Mouse (Mus musculus): ENCODE data around the gene Olfr891. TPM values are rescaled to one million over a fixed set of nuclear protein-coding genes. Genes with fewer than 3 reads are reported as not detected.
"Not testable (repeated sequence)": the region's sequence is repeated elsewhere in the genome, so short reads cannot be mapped to it uniquely, and the experiment has no call there.

Gene Olfr891
- polyA plus RNA-seq (2014; fragmentation: Nextera tagmentation; extraction: Ambion mirVana): not detected in 2 replicates

DNA sequence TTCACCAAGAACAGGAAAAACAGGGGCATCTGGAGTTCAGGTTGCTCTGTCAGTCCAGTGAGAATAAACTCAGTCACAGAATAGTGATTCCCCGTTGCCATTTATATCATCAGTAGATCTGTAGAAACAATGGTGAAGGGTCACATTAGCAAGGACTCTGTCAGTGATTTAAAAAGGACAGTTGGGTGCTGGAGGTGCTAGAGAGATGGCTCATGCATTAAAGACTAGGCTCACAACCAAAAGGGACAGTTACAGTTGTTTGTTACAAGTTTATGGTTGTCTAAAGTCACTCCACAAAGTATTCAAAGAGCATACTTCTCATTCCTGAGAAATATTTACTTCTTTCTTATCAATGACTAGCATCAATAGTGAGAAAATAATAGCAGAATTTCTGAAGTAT lies at the start of gene Olfr891:
Gene Olfr891 (minus strand): TSS at position 101 of the 400 bp plus-strand sequence.
- Histone ChIP-seq H3K36me3 (ENCODE audit: control insufficient read depth, insufficient read depth, low read length) (no peaks in the 10 kb centered on the region), H3K9ac (ENCODE audit: low read length) (no peak within 1 kb of the TSS), H3K27me3 (ENCODE audit: control insufficient read depth, insufficient read depth, low read length) (no peaks in the 10 kb centered on the region), H3K4me3 (ENCODE audit: low read depth, low read length) (no peak within 1 kb of the TSS), H3K27ac (replicated peaks; ENCODE audit: low read depth, low read length) (no peak within 1 kb of the TSS), H3K4me1 (ENCODE audit: control insufficient read depth, insufficient read depth, low read length) (no peaks in the 10 kb centered on the region), H3K9me3 (ENCODE audit: control insufficient read depth, low read length) (peaks cover 4% of the 10 kb centered on the region; the same call in 1 of the 2 replicates), H3K4me2 (ENCODE audit: low read depth, severe bottlenecking) (no peak within 1 kb of the TSS)
- DNase-seq (ENCODE audit: low spot score) (no peak), ATAC-seq (ENCODE audit: insufficient number of reproducible peaks, low FRiP score, low TSS enrichment, low read depth) (no peak)
- WGBS: 92% methylated on average over 1 of the region's 1 CpGs

DNA sequence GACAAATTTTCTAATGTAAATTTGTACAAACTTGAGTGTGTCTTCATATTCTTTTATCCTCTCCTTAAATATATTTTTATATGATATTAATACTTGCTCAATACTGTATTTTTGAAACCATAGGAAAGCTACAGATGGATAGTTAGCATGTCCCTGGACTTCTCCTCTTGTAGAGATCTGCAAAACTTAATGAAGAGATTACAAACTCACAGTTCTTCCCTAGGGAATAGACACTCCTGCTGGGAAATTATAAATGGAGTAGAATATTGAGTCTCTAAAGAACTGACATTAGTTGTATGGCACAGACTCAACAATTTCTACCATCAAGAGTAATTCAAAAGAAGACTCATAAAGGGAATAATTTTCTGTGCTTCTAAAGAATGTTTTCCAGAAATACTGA lies 37.1 kb upstream of the Olfr891 start, which contains the start of gene Olfr894:
Gene Olfr894 (plus strand): TSS at position 301 of the 400 bp plus-strand sequence.
- no peak within 1 kb of the TSS for H3K4me3 ChIP-seq (ENCODE audit: low read depth, low read length)
- H3K9me3 ChIP-seq (ENCODE audit: control insufficient read depth, low read length): no peaks in the 10 kb centered on the region
- no peak within 1 kb of the TSS for H3K27ac ChIP-seq (replicated peaks; ENCODE audit: low read depth, low read length)
- H3K36me3 ChIP-seq (ENCODE audit: control insufficient read depth, insufficient read depth, low read length): no peaks in the 10 kb centered on the region
- DNase-seq (ENCODE audit: low spot score) (no peak), ATAC-seq (ENCODE audit: insufficient number of reproducible peaks, low FRiP score, low TSS enrichment, low read depth) (no peak)
- H3K4me1 ChIP-seq (ENCODE audit: control insufficient read depth, insufficient read depth, low read length): no peaks in the 10 kb centered on the region
- H3K9ac ChIP-seq (ENCODE audit: low read length): no peak within 1 kb of the TSS
- H3K27me3 ChIP-seq (ENCODE audit: control insufficient read depth, insufficient read depth, low read length): no peaks in the 10 kb centered on the region
- no peak within 1 kb of the TSS for H3K4me2 ChIP-seq (ENCODE audit: low read depth, severe bottlenecking)

DNA sequence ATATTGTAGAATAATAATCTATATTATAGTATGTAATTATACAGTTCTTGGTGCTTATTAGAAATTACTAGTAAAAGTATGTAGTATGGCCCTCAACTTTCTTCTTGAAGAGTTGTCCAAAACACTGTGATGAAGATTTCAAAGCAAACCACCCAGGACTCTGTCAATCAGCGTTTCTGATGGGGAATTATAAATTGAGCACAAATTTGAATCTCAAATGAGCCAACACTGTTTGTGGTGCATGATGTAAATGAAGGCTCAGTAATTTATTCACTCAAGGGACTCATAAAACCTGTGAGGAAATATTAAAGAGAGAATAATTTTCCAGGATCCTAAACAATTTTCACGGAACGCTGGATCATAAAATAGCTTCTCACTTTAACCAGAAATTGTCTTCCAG lies 27.4 kb upstream of the Olfr891 start, which contains the start of gene Olfr893:
Gene Olfr893 (plus strand): TSS at position 301 of the 400 bp plus-strand sequence.
- H3K4me2 ChIP-seq (ENCODE audit: low read depth, severe bottlenecking): no peak within 1 kb of the TSS
- 85% methylated on average over 3 of the region's 3 CpGs for WGBS
- H3K9me3 ChIP-seq (ENCODE audit: control insufficient read depth, low read length): no peaks in the 10 kb centered on the region
- H3K27me3 ChIP-seq (ENCODE audit: control insufficient read depth, insufficient read depth, low read length): no peaks in the 10 kb centered on the region
- no peak for ATAC-seq (ENCODE audit: insufficient number of reproducible peaks, low FRiP score, low TSS enrichment, low read depth)
- DNase-seq (ENCODE audit: low spot score): no peak
- no peak within 1 kb of the TSS for H3K27ac ChIP-seq (replicated peaks; ENCODE audit: low read depth, low read length)
- no peaks in the 10 kb centered on the region for H3K36me3 ChIP-seq (ENCODE audit: control insufficient read depth, insufficient read depth, low read length)
- H3K9ac ChIP-seq (ENCODE audit: low read length): no peak within 1 kb of the TSS
- H3K4me1 ChIP-seq (ENCODE audit: control insufficient read depth, insufficient read depth, low read length): no peaks in the 10 kb centered on the region
- H3K4me3 ChIP-seq (ENCODE audit: low read depth, low read length): no peak within 1 kb of the TSS

DNA sequence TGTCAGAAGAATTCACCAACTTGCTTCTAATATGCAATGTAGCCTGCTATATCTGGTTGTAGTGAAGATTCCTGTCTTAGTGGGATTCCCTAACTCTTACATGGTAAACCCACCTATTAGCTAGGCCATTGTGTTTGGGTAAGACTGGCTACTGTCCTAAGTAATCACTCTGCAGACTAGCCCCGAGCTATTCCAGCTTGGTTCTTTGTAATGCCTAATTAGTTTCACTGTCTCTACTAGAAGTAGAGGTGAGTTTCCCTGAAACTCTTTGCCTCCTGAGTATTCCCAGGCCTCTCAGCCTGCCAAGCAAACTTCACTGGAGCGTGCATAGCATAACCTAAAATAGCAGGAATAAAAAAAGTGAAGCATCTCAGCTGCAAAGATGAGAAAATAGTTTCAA lies 12.3 kb downstream of the Olfr891 start:
- not testable (repeated sequence) for H3K4me2 ChIP-seq (ENCODE audit: low read depth, severe bottlenecking); H3K27ac ChIP-seq (replicated peaks; ENCODE audit: low read depth, low read length); H3K9ac ChIP-seq (ENCODE audit: low read length); H3K4me3 ChIP-seq (ENCODE audit: low read depth, low read length); H3K27me3 ChIP-seq (ENCODE audit: control insufficient read depth, insufficient read depth, low read length); H3K4me1 ChIP-seq (ENCODE audit: control insufficient read depth, insufficient read depth, low read length); H3K9me3 ChIP-seq (ENCODE audit: control insufficient read depth, low read length); ATAC-seq (ENCODE audit: insufficient number of reproducible peaks, low FRiP score, low TSS enrichment, low read depth); H3K36me3 ChIP-seq (ENCODE audit: control insufficient read depth, insufficient read depth, low read length); DNase-seq (ENCODE audit: low spot score)
- 68% methylated on average over 2 of the region's 2 CpGs for WGBS

DNA sequence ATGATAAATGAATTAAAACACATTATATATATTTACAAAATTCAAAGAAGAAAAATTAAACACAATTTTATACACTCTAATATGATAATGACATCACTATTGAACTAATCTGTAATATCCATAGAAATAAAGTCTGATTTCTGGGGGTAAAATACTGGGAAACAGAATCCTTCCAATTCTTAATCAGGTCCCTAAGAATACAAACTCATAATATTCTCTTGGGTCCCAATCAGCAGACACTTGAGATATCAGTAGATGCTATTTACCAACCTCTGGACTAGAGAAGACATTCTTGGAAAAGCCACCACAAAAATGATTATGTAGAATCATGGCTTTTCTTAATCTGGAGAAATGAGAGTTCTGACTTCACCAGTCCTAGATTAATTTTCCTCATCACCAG lies 38.4 kb downstream of the Olfr891 start, which contains the start of gene Olfr890:
Gene Olfr890 (plus strand): TSS at position 301 of the 400 bp plus-strand sequence.
- Histone ChIP-seq H3K9ac (ENCODE audit: low read length) (no peak within 1 kb of the TSS), H3K4me2 (ENCODE audit: low read depth, severe bottlenecking) (no peak within 1 kb of the TSS), H3K27me3 (ENCODE audit: control insufficient read depth, insufficient read depth, low read length) (no peaks in the 10 kb centered on the region), H3K36me3 (ENCODE audit: control insufficient read depth, insufficient read depth, low read length) (no peaks in the 10 kb centered on the region), H3K4me1 (ENCODE audit: control insufficient read depth, insufficient read depth, low read length) (no peaks in the 10 kb centered on the region), H3K4me3 (ENCODE audit: low read depth, low read length) (no peak within 1 kb of the TSS), H3K27ac (replicated peaks; ENCODE audit: low read depth, low read length) (no peak within 1 kb of the TSS), H3K9me3 (ENCODE audit: control insufficient read depth, low read length) (no peaks in the 10 kb centered on the region)
- no peak for ATAC-seq (ENCODE audit: insufficient number of reproducible peaks, low FRiP score, low TSS enrichment, low read depth)
- no peak for DNase-seq (ENCODE audit: low spot score)

Other genes with a start within 250 kb of the Olfr891 start
- gene Olfr881, start 189.0 kb downstream of the Olfr891 start, polyA plus RNA-seq (2014; fragmentation: Nextera tagmentation; extraction: Ambion mirVana): not detected in 2 replicates
- not detected in 2 replicates for gene Olfr883, start 155.0 kb downstream of the Olfr891 start, polyA plus RNA-seq (2014; fragmentation: Nextera tagmentation; extraction: Ambion mirVana)
- gene Olfr884, start 134.3 kb downstream of the Olfr891 start, polyA plus RNA-seq (2014; fragmentation: Nextera tagmentation; extraction: Ambion mirVana): not detected in 2 replicates
- gene Olfr885, start 119.5 kb downstream of the Olfr891 start, polyA plus RNA-seq (2014; fragmentation: Nextera tagmentation; extraction: Ambion mirVana): not detected in 2 replicates
- gene Olfr887, start 96.7 kb downstream of the Olfr891 start, polyA plus RNA-seq (2014; fragmentation: Nextera tagmentation; extraction: Ambion mirVana): not detected in 2 replicates
- gene Olfr888, start 72.7 kb downstream of the Olfr891 start, polyA plus RNA-seq (2014; fragmentation: Nextera tagmentation; extraction: Ambion mirVana): not detected in 2 replicates
- 0.07 TPM in 2 replicates for gene Olfr889, start 65.6 kb downstream of the Olfr891 start, polyA plus RNA-seq (2014; fragmentation: Nextera tagmentation; extraction: Ambion mirVana)
- gene Olfr890, start 38.3 kb downstream of the Olfr891 start, polyA plus RNA-seq (2014; fragmentation: Nextera tagmentation; extraction: Ambion mirVana): not detected in 2 replicates
- not detected in 2 replicates for gene Olfr893, start 27.5 kb upstream of the Olfr891 start, polyA plus RNA-seq (2014; fragmentation: Nextera tagmentation; extraction: Ambion mirVana)
- gene Olfr894, start 37.2 kb upstream of the Olfr891 start, polyA plus RNA-seq (2014; fragmentation: Nextera tagmentation; extraction: Ambion mirVana): not detected in 2 replicates
- not detected in 2 replicates for gene Olfr143, start 72.0 kb upstream of the Olfr891 start, polyA plus RNA-seq (2014; fragmentation: Nextera tagmentation; extraction: Ambion mirVana)
- gene Olfr895, start 87.0 kb upstream of the Olfr891 start, polyA plus RNA-seq (2014; fragmentation: Nextera tagmentation; extraction: Ambion mirVana): not detected in 2 replicates
- not detected in 2 replicates for gene Olfr896-ps1, start 110.3 kb upstream of the Olfr891 start, polyA plus RNA-seq (2014; fragmentation: Nextera tagmentation; extraction: Ambion mirVana)
- not detected in 2 replicates for gene Olfr25, start 148.2 kb upstream of the Olfr891 start, polyA plus RNA-seq (2014; fragmentation: Nextera tagmentation; extraction: Ambion mirVana)
- not detected in 2 replicates for gene Olfr898, start 167.6 kb upstream of the Olfr891 start, polyA plus RNA-seq (2014; fragmentation: Nextera tagmentation; extraction: Ambion mirVana)
- gene Olfr250, start 186.1 kb upstream of the Olfr891 start, polyA plus RNA-seq (2014; fragmentation: Nextera tagmentation; extraction: Ambion mirVana): not detected in 2 replicates
- gene Olfr251, start 196.3 kb upstream of the Olfr891 start, polyA plus RNA-seq (2014; fragmentation: Nextera tagmentation; extraction: Ambion mirVana): not detected in 2 replicates
- gene Olfr147, start 220.9 kb upstream of the Olfr891 start, polyA plus RNA-seq (2014; fragmentation: Nextera tagmentation; extraction: Ambion mirVana): not detected in 2 replicates
- gene Olfr901, start 248.6 kb upstream of the Olfr891 start, polyA plus RNA-seq (2014; fragmentation: Nextera tagmentation; extraction: Ambion mirVana): not detected in 2 replicates